Mouse (Mus musculus) G1E (cell line): ENCODE data around the gene Atp2c2.

Experiments
- CTCF ChIP-seq: IDR thresholded peaks from 2 replicates; pipeline ENCODE4 v1.5.1; 2012; ENCODE audit warnings: low read depth, low read length, inconsistent platforms, mixed read lengths
- GATA1 ChIP-seq: IDR thresholded peaks from 2 replicates; pipeline ENCODE4 v1.6.1; 2012; ENCODE audit warnings: borderline replicate concordance, low read length, inconsistent platforms, mixed read lengths
- POLR2AphosphoS5 ChIP-seq: IDR thresholded peaks from 2 replicates; pipeline ENCODE4 v1.6.1; 2012; ENCODE audit warnings: low read depth, low read length, inconsistent platforms; ENCODE audit not compliant: insufficient replicate concordance

GRCm38 (mm10) chr8:119670419-119671091 is 29.3 kb upstream of the Atp2c2 start:
- no peak for TF ChIP-seq CTCF
- TF ChIP-seq POLR2AphosphoS5, result no peak
- TF ChIP-seq GATA1, result no peak
